Mouse (Mus musculus) forebrain, embryonic 16.5 days (tissue): ENCODE measurements around the gene Tecpr2. TPM values are rescaled to one million over a fixed set of nuclear protein-coding genes. Genes with fewer than 3 reads are reported as not detected.
A peak's percentile ranks its signal among the peaks of the same experiment; 100 is the strongest.

Experiments used
- ATAC-seq: fragments of 200-750 bp; cut with Nextera tagmentation; 2 replicates; pipeline ENCODE4 v1.8.0; 2017; ENCODE audit warnings: mild to moderate bottlenecking, moderate library complexity
- H3K27ac ChIP-seq: fragments of 300-500 bp; sonication (generic); 2 replicates; pipeline ENCODE4 v1.5.1; 2014; ENCODE audit warnings: low read length, control low read depth
- H3K27me3 ChIP-seq: fragments of 300-500 bp; sonication (generic); replicated peaks from 2 replicates; pipeline ENCODE4 v1.6.1; 2014; ENCODE audit warnings: low read length; ENCODE audit not compliant: control insufficient read depth, insufficient read depth
- H3K36me3 ChIP-seq: fragments of 300-500 bp; sonication (generic); 2 replicates; pipeline ENCODE4 v1.6.1; 2014; ENCODE audit not compliant: control insufficient read depth, insufficient read depth
- H3K4me1 ChIP-seq: fragments of 300-500 bp; sonication (generic); replicated peaks from 2 replicates; pipeline ENCODE4 v1.6.1; 2014; ENCODE audit warnings: low read length; ENCODE audit not compliant: control insufficient read depth, insufficient read depth
- H3K4me2 ChIP-seq: fragments of 300-500 bp; sonication (generic); 2 replicates; pipeline ENCODE4 v1.6.1; 2014; ENCODE audit warnings: mild to moderate bottlenecking, low read length, control low read depth
- H3K4me3 ChIP-seq: fragments of 300-500 bp; sonication (generic); replicated peaks from 2 replicates; pipeline ENCODE4 v1.5.1; 2014; ENCODE audit warnings: mild to moderate bottlenecking, low read length, control low read depth
- H3K9ac ChIP-seq: fragments of 300-500 bp; sonication (generic); replicated peaks from 2 replicates; pipeline ENCODE4 v1.6.1; 2014; ENCODE audit warnings: low read depth, low read length, control low read depth
- H3K9me3 ChIP-seq: fragments of 300-500 bp; sonication (generic); 2 replicates; pipeline ENCODE4 v1.6.1; 2016; ENCODE audit warnings: low read length; ENCODE audit not compliant: control insufficient read depth
- WGBS: fragments of 180-500 bp; shearing (Covaris S2); extraction: QIAGEN DNeasy Blood & Tissue Kit; methylation state at CpG from one replicate; pipeline ENCODE4 v1.1.7; 2014; 5-methylcytosine and 5-hydroxymethylcytosine counted together
- polyA plus RNA-seq: library from polyadenylated mRNA; unstranded; fragments of >200 nt; fragmentation: Nextera tagmentation; extraction: Ambion mirVana; gene quantifications from 2 replicates; pipeline ENCODE4 v1.2.1, GENCODE M21; 2015

Gene Tecpr2
- polyA plus RNA-seq, 1 experiment from 2014 or later, result 9.3 TPM

GRCm38 (mm10) chr12:110990500-110990899 lies 101.4 kb downstream of the Tecpr2 start:
- WGBS, result 92% methylated on average over 7 of the region's 7 CpGs
- Histone ChIP-seq H3K4me3 (no peak overlapping the region), H3K36me3 (no peaks in the 10 kb centered on the region), H3K4me2 (no peak overlapping the region), H3K27me3 (no peaks in the 10 kb centered on the region), H3K27ac (no peak overlapping the region), H3K9ac (no peak overlapping the region), H3K4me1 (peaks cover 3% of the 10 kb centered on the region; the same call in 1 of the 2 replicates), H3K9me3 (no peaks in the 10 kb centered on the region)
- no peak for ATAC-seq

- peak overlapping the region; percentile 52 for H3K4me3 ChIP-seq
- peak overlapping the region; percentile 64 for H3K9ac ChIP-seq
- H3K36me3 ChIP-seq, result no peaks in the 10 kb centered on the region
- peak; percentile 84 for ATAC-seq
- H3K27me3 ChIP-seq, result no peaks in the 10 kb centered on the region
- WGBS, result 2% methylated on average over 23 of the region's 23 CpGs
- H3K4me2 ChIP-seq, result peak overlapping the region; percentile 69
- peak overlapping the region; percentile 37; the same call in 1 of the 2 replicates for H3K27ac ChIP-seq
- H3K4me1 ChIP-seq, result peaks cover 3% of the 10 kb centered on the region; the same call in 1 of the 2 replicates
- no peaks in the 10 kb centered on the region for H3K9me3 ChIP-seq
Measured at GRCm38 (mm10) chr12:110991361-110992127, 102.5 kb downstream of the Tecpr2 start.

GRCm38 (mm10) chr12:110992128-110992553 lies 103.1 kb downstream of the Tecpr2 start:
- under 1% methylated on average over 24 of the region's 24 CpGs for WGBS
- Histone ChIP-seq H3K4me2 (peak overlapping the region; percentile 69), H3K4me3 (peak overlapping the region; percentile 52), H3K27me3 (no peaks in the 10 kb centered on the region), H3K9me3 (no peaks in the 10 kb centered on the region), H3K36me3 (no peaks in the 10 kb centered on the region), H3K27ac (peak overlapping the region; percentile 37; the same call in 1 of the 2 replicates), H3K4me1 (peaks cover 3% of the 10 kb centered on the region; the same call in 1 of the 2 replicates), H3K9ac (peak overlapping the region; percentile 64)
- ATAC-seq, result peak; percentile 88

- Histone ChIP-seq H3K27ac (no peak overlapping the region), H3K36me3 (no peaks in the 10 kb centered on the region), H3K4me1 (peaks cover 3% of the 10 kb centered on the region; the same call in 1 of the 2 replicates), H3K4me2 (no peak overlapping the region), H3K4me3 (no peak overlapping the region), H3K27me3 (no peaks in the 10 kb centered on the region), H3K9me3 (no peaks in the 10 kb centered on the region; the same call in 1 of the 2 replicates), H3K9ac (no peak overlapping the region)
- ATAC-seq, result no peak
- WGBS, result 85% methylated on average over 12 of the region's 12 CpGs
Measured at GRCm38 (mm10) chr12:110992771-110993170, 103.7 kb downstream of the Tecpr2 start.

- H3K9ac ChIP-seq, result no peak overlapping the region
- H3K27me3 ChIP-seq, result no peaks in the 10 kb centered on the region
- H3K4me1 ChIP-seq, result peaks cover 3% of the 10 kb centered on the region; the same call in 1 of the 2 replicates
- no peak overlapping the region for H3K4me3 ChIP-seq
- ATAC-seq, result no peak
- no peaks in the 10 kb centered on the region for H3K36me3 ChIP-seq
- H3K27ac ChIP-seq, result no peak overlapping the region
- WGBS, result 90% methylated on average over 3 of the region's 3 CpGs
- H3K4me2 ChIP-seq, result no peak overlapping the region
- no peaks in the 10 kb centered on the region; the same call in 1 of the 2 replicates for H3K9me3 ChIP-seq
Measured at GRCm38 (mm10) chr12:110993226-110993625, 104.2 kb downstream of the Tecpr2 start.

GRCm38 (mm10) chr12:110994666-110995065 lies 105.6 kb downstream of the Tecpr2 start:
- H3K36me3 ChIP-seq, result no peaks in the 10 kb centered on the region
- H3K9me3 ChIP-seq, result no peaks in the 10 kb centered on the region; the same call in 1 of the 2 replicates
- H3K4me1 ChIP-seq, result peaks cover 3% of the 10 kb centered on the region; the same call in 1 of the 2 replicates
- H3K9ac ChIP-seq, result no peak overlapping the region
- no peak overlapping the region for H3K4me3 ChIP-seq
- no peak for ATAC-seq
- H3K4me2 ChIP-seq, result no peak overlapping the region
- H3K27ac ChIP-seq, result no peak overlapping the region
- WGBS, result 43% methylated on average over 12 of the region's 12 CpGs
- H3K27me3 ChIP-seq, result no peaks in the 10 kb centered on the region

- Histone ChIP-seq H3K9ac (no peak overlapping the region), H3K27ac (no peak overlapping the region), H3K4me3 (no peak overlapping the region), H3K4me1 (no peaks in the 10 kb centered on the region), H3K4me2 (no peak overlapping the region), H3K36me3 (no peaks in the 10 kb centered on the region), H3K27me3 (no peaks in the 10 kb centered on the region), H3K9me3 (no peaks in the 10 kb centered on the region; the same call in 1 of the 2 replicates)
- ATAC-seq, result no peak
- 98% methylated on average over 11 of the region's 11 CpGs for WGBS
Measured at GRCm38 (mm10) chr12:110998092-110998491, 109.0 kb downstream of the Tecpr2 start.

- no peak overlapping the region for H3K27ac ChIP-seq
Measured at GRCm38 (mm10) chr12:110999820-111000219, 110.8 kb downstream of the Tecpr2 start.

GRCm38 (mm10) chr12:111000956-111001355 lies 111.9 kb downstream of the Tecpr2 start:
- Histone ChIP-seq H3K4me3 (no peak overlapping the region), H3K4me1 (no peaks in the 10 kb centered on the region), H3K9me3 (no peaks in the 10 kb centered on the region; the same call in 1 of the 2 replicates), H3K27me3 (no peaks in the 10 kb centered on the region), H3K9ac (no peak overlapping the region), H3K4me2 (no peak overlapping the region), H3K36me3 (no peaks in the 10 kb centered on the region), H3K27ac (no peak overlapping the region)
- WGBS, result 93% methylated on average over 7 of the region's 7 CpGs
- ATAC-seq, result no peak

More at GRCm38 (mm10) chr12:110999820-111000219, 110.8 kb downstream of the Tecpr2 start:
- no peak for ATAC-seq
- H3K9ac ChIP-seq, result no peak overlapping the region
- H3K27me3 ChIP-seq, result no peaks in the 10 kb centered on the region
- H3K9me3 ChIP-seq, result no peaks in the 10 kb centered on the region; the same call in 1 of the 2 replicates
- H3K4me3 ChIP-seq, result no peak overlapping the region
- WGBS, result 83% methylated on average over 2 of the region's 2 CpGs
- no peaks in the 10 kb centered on the region for H3K36me3 ChIP-seq
- no peak overlapping the region for H3K4me2 ChIP-seq
- H3K4me1 ChIP-seq, result no peaks in the 10 kb centered on the region
